Mouse (Mus musculus): ENCODE data around the gene Ryr1.

Ryr1 gene

GRCm38 (mm10) chr7:28961927-28962670, 162.9 kb downstream of the Ryr1 start, which contains the start of gene Actn4:
TSS of gene Actn4 (minus strand) at chr7:28962340.
- DNase-seq (ENCODE audit: low read depth, low spot score), result peak; percentile 100

GRCm38 (mm10) chr7:28961584-28961926, 163.4 kb downstream of the Ryr1 start:
- DNase-seq (ENCODE audit: low read depth, low spot score), result no peak

- DNase-seq (ENCODE audit: low read depth, low spot score), result no peak
Observed at GRCm38 (mm10) chr7:28960354-28961046, 164.5 kb downstream of the Ryr1 start.

DNA sequence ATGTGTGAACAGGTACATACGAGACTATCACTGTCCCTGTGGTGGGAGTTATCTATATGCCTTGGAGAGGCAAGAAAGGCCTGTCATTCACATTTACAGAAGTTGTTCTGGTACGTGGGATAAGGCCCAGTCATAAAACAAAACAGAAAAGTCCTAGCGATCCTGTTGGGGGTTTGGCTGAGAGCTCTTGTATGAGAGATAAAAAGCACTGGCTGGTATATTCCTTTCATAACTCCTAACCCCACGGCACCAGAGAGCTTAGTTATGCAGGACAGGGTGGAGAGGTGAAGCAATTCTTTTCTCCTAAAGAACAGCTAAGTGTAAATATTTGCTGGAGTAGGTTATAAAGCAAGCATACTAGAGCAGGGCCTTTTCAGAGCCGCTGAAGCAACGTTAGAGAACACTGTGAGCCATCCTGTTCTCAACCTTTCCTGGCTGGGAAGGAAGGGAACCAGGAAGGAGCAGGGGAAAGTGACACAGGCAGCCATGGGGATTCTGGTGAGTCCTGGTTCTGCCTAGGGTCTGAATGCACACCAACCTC, 165.4 kb downstream of the Ryr1 start:
- no peak for DNase-seq (ENCODE audit: low read depth, low spot score)

DNA sequence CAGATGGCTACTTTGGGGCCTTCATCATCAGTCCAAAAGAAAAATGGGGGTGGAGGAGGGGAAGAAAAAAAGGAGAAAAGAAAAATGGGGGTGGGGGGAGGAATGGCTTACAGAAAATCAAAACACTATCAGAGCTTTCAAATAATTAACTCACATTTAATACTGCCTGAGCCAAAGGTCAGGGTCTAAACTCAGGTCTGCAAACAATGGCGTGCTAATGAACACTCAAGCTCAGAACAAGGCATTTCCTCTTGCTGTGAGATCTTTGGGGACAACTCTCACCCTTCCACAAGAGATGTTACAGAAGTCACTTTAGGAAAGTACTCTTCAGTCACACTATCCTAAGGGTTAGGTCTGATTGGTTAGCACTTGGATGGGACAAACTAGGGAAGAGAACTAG, 166.2 kb downstream of the Ryr1 start:
- DNase-seq (ENCODE audit: low read depth, low spot score), result no peak

DNA sequence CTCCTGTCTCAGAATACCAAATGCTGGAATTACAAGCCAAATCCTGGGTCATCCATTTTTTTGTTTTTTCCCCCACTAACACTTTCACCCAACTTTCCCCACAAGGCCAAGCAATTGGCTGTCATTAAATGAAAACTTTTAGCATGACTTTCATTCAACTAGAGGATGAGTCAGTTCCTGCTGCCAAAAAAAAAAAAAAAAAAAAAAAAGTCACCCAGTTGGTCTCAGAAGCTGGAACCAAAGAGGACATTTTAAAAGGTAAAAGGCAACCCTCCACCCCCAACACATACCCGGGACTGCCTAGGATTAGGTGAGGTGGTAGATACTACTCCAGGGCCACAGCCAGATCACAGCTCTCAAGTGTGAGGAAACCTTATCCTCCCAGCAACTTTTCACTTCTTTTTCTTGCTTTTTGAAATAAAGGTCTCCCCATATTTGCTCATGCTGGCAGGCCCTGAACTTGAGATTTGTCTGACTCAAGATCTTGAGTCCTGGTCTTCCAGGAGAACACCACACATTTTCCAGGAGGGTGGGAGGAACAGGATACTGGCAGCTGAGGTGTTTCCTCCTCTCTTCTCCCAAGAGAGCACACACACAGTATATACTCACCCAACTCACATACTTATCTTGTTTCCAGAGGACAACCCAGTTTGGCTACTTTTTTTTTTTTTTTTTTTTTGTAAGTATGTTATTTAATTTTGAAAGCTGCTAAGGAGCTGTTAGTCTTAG, 166.8 kb downstream of the Ryr1 start:
- no peak for DNase-seq (ENCODE audit: low read depth, low spot score)

DNA sequence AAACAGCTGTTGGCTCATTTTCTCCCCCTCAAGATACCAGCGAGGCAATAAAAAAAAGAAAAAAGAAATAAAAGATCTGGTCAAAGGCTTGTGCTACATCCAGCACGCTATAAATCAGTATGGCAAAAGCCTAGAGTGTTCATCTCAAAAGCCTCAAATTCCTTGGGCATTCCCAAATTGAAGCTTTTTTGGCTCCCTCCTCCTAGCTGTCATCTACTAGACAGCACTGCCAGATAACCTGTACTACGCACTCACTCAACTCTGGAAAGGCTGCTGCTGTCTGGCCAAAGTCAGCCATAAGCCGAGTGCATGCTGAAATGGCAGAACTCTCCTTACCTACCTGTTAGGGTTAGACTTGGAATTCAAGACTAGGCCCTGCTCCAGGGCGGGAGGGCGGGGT, 167.7 kb downstream of the Ryr1 start:
- no peak for DNase-seq (ENCODE audit: low read depth, low spot score)

DNA sequence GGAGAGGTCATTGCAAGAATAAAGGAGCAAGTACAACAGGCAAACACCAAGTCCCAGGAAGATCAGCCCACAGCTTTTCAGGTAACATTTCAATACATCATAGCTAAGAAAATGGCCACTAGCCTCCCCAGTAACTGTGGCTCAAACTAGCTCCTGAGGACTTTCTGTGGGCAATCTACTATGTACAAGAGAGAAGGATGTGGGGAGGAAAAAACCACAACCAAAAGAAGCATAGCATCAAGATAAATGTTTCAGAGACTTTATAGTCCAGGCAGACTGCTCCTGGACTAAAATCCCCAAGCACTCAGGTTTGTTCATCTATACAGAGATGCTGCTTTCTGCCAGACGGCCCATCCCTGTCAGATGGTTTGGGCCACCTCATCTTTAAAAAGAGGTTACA, 168.7 kb downstream of the Ryr1 start:
- no peak for DNase-seq (ENCODE audit: low read depth, low spot score)

GRCm38 (mm10) chr7:28955295-28955897, 169.6 kb downstream of the Ryr1 start:
- DNase-seq (ENCODE audit: low read depth, low spot score), result no peak

GRCm38 (mm10) chr7:28954773-28955172, 170.2 kb downstream of the Ryr1 start:
- no peak for DNase-seq (ENCODE audit: low read depth, low spot score)

GRCm38 (mm10) chr7:28953476-28954376, 171.3 kb downstream of the Ryr1 start:
- no peak for DNase-seq (ENCODE audit: low read depth, low spot score)

Measured in CD4-positive, CD25-positive, alpha-beta regulatory T cell, adult 2 months (primary cell).